Mouse (Mus musculus) liver, embryonic 11.5 days (tissue): ENCODE measurements at regions not wholly inside any gene's neighbourhood (a gene's known extent, or its start where the extent isn't known, plus 50 kb on each side); places are given as distances from the start of the nearest gene placed in this dataset.
A peak's percentile ranks its signal among the peaks of the same experiment; 100 is the strongest.

Experiments
- ATAC-seq: fragments of 200-750 bp; cut with Nextera tagmentation; replicated peaks from 2 replicates; pipeline ENCODE4 v1.8.0; 2017; ENCODE audit warnings: moderate number of reproducible peaks, mild to moderate bottlenecking, moderate TSS enrichment, moderate library complexity; ENCODE audit not compliant: low FRiP score
- DNase-seq: peaks from one replicate; pipeline ENCODE4 v3.0.0-alpha.2; 2017; ENCODE audit warnings: low spot score
- H3K27ac ChIP-seq: fragments of 300-500 bp; sonication (generic); 2 replicates; pipeline ENCODE4 v1.5.1; 2014; ENCODE audit warnings: mild to moderate bottlenecking, low read depth, low read length, control low read depth
- H3K27me3 ChIP-seq: fragments of 300-500 bp; sonication (generic); replicated peaks from 2 replicates; pipeline ENCODE4 v1.6.1; 2014; ENCODE audit warnings: low read length, mixed read lengths; ENCODE audit not compliant: control insufficient read depth, insufficient read depth
- H3K36me3 ChIP-seq: fragments of 300-500 bp; sonication (generic); 2 replicates; pipeline ENCODE4 v1.6.1; 2014; ENCODE audit warnings: mild to moderate bottlenecking, low read length, moderate library complexity, mixed read lengths; ENCODE audit not compliant: control insufficient read depth, insufficient read depth
- H3K4me1 ChIP-seq: fragments of 300-500 bp; sonication (generic); replicated peaks from 2 replicates; pipeline ENCODE4 v1.6.1; 2014; ENCODE audit warnings: low read length, mixed read lengths; ENCODE audit not compliant: control insufficient read depth, insufficient read depth
- H3K4me2 ChIP-seq: fragments of 300-500 bp; sonication (generic); 2 replicates; pipeline ENCODE4 v1.6.1; 2014; ENCODE audit warnings: mild to moderate bottlenecking, control low read depth, moderate library complexity
- H3K4me3 ChIP-seq: fragments of 300-500 bp; sonication (generic); 2 replicates; pipeline ENCODE4 v1.5.1; 2014; ENCODE audit warnings: low read depth, low read length, control low read depth
- H3K9ac ChIP-seq: fragments of 300-500 bp; sonication (generic); 2 replicates; pipeline ENCODE4 v1.6.1; 2014; ENCODE audit warnings: low read depth, low read length, control low read depth
- H3K9me3 ChIP-seq: fragments of 300-500 bp; sonication (generic); 2 replicates; pipeline ENCODE4 v1.6.1; 2016; ENCODE audit warnings: low read length, inconsistent platforms, mixed read lengths; ENCODE audit not compliant: control insufficient read depth
- WGBS: fragments of 180-500 bp; shearing (Covaris S2); extraction: QIAGEN DNeasy Blood & Tissue Kit; methylation state at CpG from one replicate; pipeline ENCODE4 v1.1.7; 2014; 5-methylcytosine and 5-hydroxymethylcytosine counted together

GRCm38 (mm10) chr11:113093895-113094445 lies 311.9 kb downstream of the Sox9 start:
- H3K27ac ChIP-seq = no peak overlapping the region
- WGBS = 81% methylated on average over 13 of the region's 13 CpGs
- H3K27me3 ChIP-seq = no peaks in the 10 kb centered on the region
- H3K4me1 ChIP-seq = no peaks in the 10 kb centered on the region
- H3K36me3 ChIP-seq = no peaks in the 10 kb centered on the region
- no peak for DNase-seq
- no peak for ATAC-seq
- no peak overlapping the region for H3K4me3 ChIP-seq
- no peak overlapping the region for H3K4me2 ChIP-seq
- no peak overlapping the region for H3K9ac ChIP-seq
- no peaks in the 10 kb centered on the region for H3K9me3 ChIP-seq

- WGBS = 54% methylated on average over 8 of the region's 8 CpGs
- Histone ChIP-seq H3K4me2 (no peak overlapping the region), H3K27ac (no peak overlapping the region), H3K36me3 (no peaks in the 10 kb centered on the region), H3K4me3 (no peak overlapping the region), H3K9ac (no peak overlapping the region), H3K9me3 (no peaks in the 10 kb centered on the region), H3K27me3 (no peaks in the 10 kb centered on the region), H3K4me1 (no peaks in the 10 kb centered on the region)
- ATAC-seq (no peak), DNase-seq (no peak)
These were observed 313.6 kb downstream of the Sox9 start for GRCm38 (mm10) chr11:113095625-113096024.

GRCm38 (mm10) chr11:113096209-113096608 lies 314.2 kb downstream of the Sox9 start:
- no peaks in the 10 kb centered on the region for H3K36me3 ChIP-seq
- no peaks in the 10 kb centered on the region for H3K4me1 ChIP-seq
- 48% methylated on average over 8 of the region's 8 CpGs for WGBS
- H3K4me2 ChIP-seq = no peak overlapping the region
- H3K9me3 ChIP-seq = no peaks in the 10 kb centered on the region
- H3K27ac ChIP-seq = no peak overlapping the region
- no peaks in the 10 kb centered on the region for H3K27me3 ChIP-seq
- no peak for ATAC-seq
- no peak for DNase-seq
- no peak overlapping the region for H3K4me3 ChIP-seq
- no peak overlapping the region for H3K9ac ChIP-seq

DNA sequence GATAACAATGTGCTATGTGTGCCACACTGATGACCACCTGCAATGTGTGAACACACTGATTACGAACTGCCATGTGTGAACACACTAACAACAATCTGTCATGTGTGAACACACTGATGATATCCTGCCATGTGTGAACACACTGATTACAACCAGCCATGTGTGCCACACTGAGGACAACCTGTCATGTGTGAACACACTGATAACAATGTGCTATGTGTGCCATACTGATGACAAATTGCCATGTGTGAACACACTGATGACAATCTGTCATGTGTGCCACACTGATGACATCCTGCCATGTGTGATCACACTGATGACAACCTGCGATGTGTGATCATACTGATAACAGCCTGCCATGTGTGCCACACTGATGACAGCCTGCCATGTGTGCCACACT lies 316.3 kb downstream of the Sox9 start:
- no peaks in the 10 kb centered on the region for H3K36me3 ChIP-seq
- ATAC-seq (no peak), DNase-seq (no peak)
- H3K9ac ChIP-seq = no peak overlapping the region
- no peaks in the 10 kb centered on the region for H3K27me3 ChIP-seq
- no peaks in the 10 kb centered on the region for H3K9me3 ChIP-seq
- no peak overlapping the region for H3K27ac ChIP-seq
- H3K4me1 ChIP-seq = peaks cover 4% of the 10 kb centered on the region; the same call in 1 of the 2 replicates
- H3K4me3 ChIP-seq = no peak overlapping the region
- WGBS = 89% methylated on average over 2 of the region's 2 CpGs
- no peak overlapping the region for H3K4me2 ChIP-seq

- Histone ChIP-seq H3K27ac (no peak overlapping the region), H3K4me2 (no peak overlapping the region), H3K4me1 (peaks cover 4% of the 10 kb centered on the region; the same call in 1 of the 2 replicates), H3K27me3 (no peaks in the 10 kb centered on the region), H3K9ac (no peak overlapping the region), H3K9me3 (no peaks in the 10 kb centered on the region), H3K4me3 (no peak overlapping the region), H3K36me3 (no peaks in the 10 kb centered on the region)
- 60% methylated on average over 9 of the region's 9 CpGs for WGBS
- DNase-seq = no peak
- no peak for ATAC-seq
These were observed 318.8 kb downstream of the Sox9 start for GRCm38 (mm10) chr11:113100800-113101199.

- ATAC-seq (peak; percentile 53), DNase-seq (no peak)
- no peaks in the 10 kb centered on the region for H3K36me3 ChIP-seq
- 44% methylated on average over 11 of the region's 11 CpGs for whole genome bisulfite sequencing
- no peaks in the 10 kb centered on the region for H3K9me3 ChIP-seq
- H3K4me1 ChIP-seq = peaks cover 4% of the 10 kb centered on the region; the same call in 1 of the 2 replicates
- no peaks in the 10 kb centered on the region for H3K27me3 ChIP-seq
- no peak overlapping the region for H3K27ac ChIP-seq
- H3K4me3 ChIP-seq = no peak overlapping the region
- no peak overlapping the region for H3K9ac ChIP-seq
- H3K4me2 ChIP-seq = peak overlapping the region; percentile 26; the same call in 1 of the 2 replicates
These were observed 319.5 kb downstream of the Sox9 start for GRCm38 (mm10) chr11:113101534-113101933.

GRCm38 (mm10) chr11:113103161-113103845 lies 321.3 kb downstream of the Sox9 start:
- ATAC-seq (no peak), DNase-seq (no peak)
- H3K36me3 ChIP-seq = no peaks in the 10 kb centered on the region
- H3K27me3 ChIP-seq = no peaks in the 10 kb centered on the region
- no peak overlapping the region for H3K4me2 ChIP-seq
- 82% methylated on average over 12 of the region's 12 CpGs for WGBS
- H3K9me3 ChIP-seq = no peaks in the 10 kb centered on the region
- H3K4me3 ChIP-seq = no peak overlapping the region
- no peak overlapping the region for H3K27ac ChIP-seq
- H3K9ac ChIP-seq = no peak overlapping the region
- peaks cover 7% of the 10 kb centered on the region; the same call in 1 of the 2 replicates for H3K4me1 ChIP-seq

- H3K36me3 ChIP-seq = no peaks in the 10 kb centered on the region
- H3K4me1 ChIP-seq = peaks cover 7% of the 10 kb centered on the region; the same call in 1 of the 2 replicates
- no peak overlapping the region for H3K4me2 ChIP-seq
- no peak overlapping the region for H3K4me3 ChIP-seq
- no peaks in the 10 kb centered on the region for H3K9me3 ChIP-seq
- ATAC-seq (no peak), DNase-seq (no peak)
- H3K27ac ChIP-seq = no peak overlapping the region
- 75% methylated on average over 11 of the region's 11 CpGs for WGBS
- no peaks in the 10 kb centered on the region for H3K27me3 ChIP-seq
- no peak overlapping the region for H3K9ac ChIP-seq
These were observed 323.3 kb downstream of the Sox9 start for GRCm38 (mm10) chr11:113105371-113105770.
